23 mouse cellular contexts compared by ENCODE assay signal in the genomic region with DNA sequence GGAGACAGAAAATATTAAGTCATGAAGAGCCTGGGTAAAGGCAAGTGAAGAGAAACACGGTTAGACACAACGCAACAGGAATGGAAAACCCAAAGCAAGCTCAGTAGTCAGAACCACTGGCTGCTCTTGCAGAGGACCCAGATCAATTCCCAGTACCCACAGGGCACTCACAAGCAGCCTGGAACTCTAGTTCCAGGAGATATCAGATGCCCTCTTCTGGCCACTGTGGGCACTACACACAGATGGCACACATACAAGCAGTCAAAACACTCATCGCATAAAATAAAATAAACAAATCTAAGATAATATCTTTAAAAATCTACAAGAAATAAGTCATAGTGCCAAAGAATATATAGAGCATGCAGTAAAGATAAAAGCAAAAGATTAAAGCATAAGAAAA.
"Had no signal": no experiment of that assay in that cellular context is flagged by ENCODE, and none has a peak within 500 bp of the region (broad histone marks: within the 10 kb centered on the region; RNA-seq: fewer than 3 reads in every experiment).

No protein-coding gene starts in this region.

- H3K27me3 ChIP-seq: kidney, embryonic 15.5 days; limb, embryonic 13.5 days; liver, embryonic 13.5 days; lung, embryonic 15.5 days; midbrain, embryonic 15.5 days; neural tube, embryonic 12.5 days; neural tube, embryonic 15.5 days had no signal

- H3K9ac ChIP-seq: kidney, embryonic 15.5 days; limb, embryonic 13.5 days; liver, embryonic 13.5 days; liver, postnatal 0 days; lung, embryonic 15.5 days; midbrain, embryonic 15.5 days; neural tube, embryonic 12.5 days; neural tube, embryonic 15.5 days had no signal

- H3K4me3 ChIP-seq: kidney, embryonic 15.5 days; limb, embryonic 10.5 days; limb, embryonic 13.5 days; liver, embryonic 13.5 days; lung, embryonic 15.5 days; midbrain, embryonic 15.5 days; neural tube, embryonic 12.5 days; neural tube, embryonic 15.5 days had no signal

- H3K4me1 ChIP-seq: kidney, embryonic 15.5 days; limb, embryonic 10.5 days; liver, embryonic 13.5 days; lung, embryonic 15.5 days; midbrain, embryonic 15.5 days; neural tube, embryonic 12.5 days had no signal

- H3K9me3 ChIP-seq: limb, embryonic 10.5 days; liver, embryonic 13.5 days; lung, embryonic 15.5 days; midbrain, embryonic 15.5 days; neural tube, embryonic 12.5 days; neural tube, embryonic 15.5 days had no signal

- H3K27ac ChIP-seq: kidney, embryonic 15.5 days; limb, embryonic 10.5 days; limb, embryonic 13.5 days; liver, embryonic 13.5 days; lung, embryonic 15.5 days; midbrain, embryonic 15.5 days; neural tube, embryonic 12.5 days; neural tube, embryonic 15.5 days; stomach, postnatal 0 days had no signal

- H3K36me3 ChIP-seq: kidney, embryonic 15.5 days; limb, embryonic 10.5 days; limb, embryonic 13.5 days; liver, embryonic 13.5 days; lung, embryonic 15.5 days had no signal

- ATAC-seq: liver, postnatal 0 days; midbrain, embryonic 15.5 days had no signal

- H3K4me2 ChIP-seq: kidney, embryonic 15.5 days; limb, embryonic 13.5 days; liver, embryonic 13.5 days; lung, embryonic 15.5 days; midbrain, embryonic 11.5 days; midbrain, embryonic 15.5 days; neural tube, embryonic 12.5 days; neural tube, embryonic 15.5 days had no signal

- DNase-seq: kidney, adult 11 months; kidney, adult 8-10 months; kidney, postnatal 10 days; kidney, postnatal 36 days; liver; liver, embryonic 13.5 days; liver, postnatal 0 days; lung, postnatal 10 days; lung, postnatal 4 days; right cerebral cortex, adult 18-20 months; right cerebral cortex, postnatal 14 days; right cerebral cortex, postnatal 4 days; thymus, adult 18-20 months; thymus, postnatal 14 days had no signal
